Mouse (Mus musculus) embryonic facial prominence, embryonic 11.5 days (tissue): ENCODE data around the gene Rps6. TPM values are rescaled to one million over a fixed set of nuclear protein-coding genes. Genes with fewer than 3 reads are reported as not detected.

Experiments used
- ATAC-seq: fragments of 200-750 bp; cut with Nextera tagmentation; replicated peaks from 2 replicates; pipeline ENCODE4 v1.8.0; 2017; ENCODE audit warnings: low read depth; ENCODE audit not compliant: insufficient number of reproducible peaks, low FRiP score, low TSS enrichment
- DNase-seq: peaks from one replicate; pipeline ENCODE4 v3.0.0-alpha.2; 2015; ENCODE audit warnings: low spot score
- H3K27ac ChIP-seq: fragments of 300-500 bp; sonication (generic); replicated peaks from 2 replicates; pipeline ENCODE4 v1.5.1; 2014; ENCODE audit warnings: mild to moderate bottlenecking, low read depth, low read length, control low read depth
- H3K27me3 ChIP-seq: fragments of 300-500 bp; sonication (generic); 2 replicates; pipeline ENCODE4 v1.6.1; 2014; ENCODE audit warnings: mild to moderate bottlenecking, low read length, moderate library complexity, mixed read lengths; ENCODE audit not compliant: control insufficient read depth, insufficient read depth
- H3K36me3 ChIP-seq: fragments of 300-500 bp; sonication (generic); replicated peaks from 2 replicates; pipeline ENCODE4 v1.6.1; 2014; ENCODE audit warnings: low read depth, mild to moderate bottlenecking, low read length, moderate library complexity, mixed read lengths; ENCODE audit not compliant: control insufficient read depth, insufficient read depth
- H3K4me1 ChIP-seq: fragments of 300-500 bp; sonication (generic); 2 replicates; pipeline ENCODE4 v1.6.1; 2014; ENCODE audit warnings: low read length, mixed read lengths; ENCODE audit not compliant: control insufficient read depth, insufficient read depth
- H3K4me2 ChIP-seq: fragments of 300-500 bp; sonication (generic); 2 replicates; pipeline ENCODE4 v1.6.1; 2014; ENCODE audit warnings: low read depth, mild to moderate bottlenecking, control low read depth, low read length, moderate library complexity
- H3K4me3 ChIP-seq: fragments of 300-500 bp; sonication (generic); 2 replicates; pipeline ENCODE4 v1.5.1; 2014; ENCODE audit warnings: low read depth, low read length, control low read depth
- H3K9ac ChIP-seq: fragments of 300-500 bp; sonication (generic); replicated peaks from 2 replicates; pipeline ENCODE4 v1.6.1; 2014; ENCODE audit warnings: mild to moderate bottlenecking, control low read depth, low read length
- H3K9me3 ChIP-seq: fragments of 300-500 bp; sonication (generic); replicated peaks from 2 replicates; pipeline ENCODE4 v1.6.1; 2016; ENCODE audit warnings: mild to moderate bottlenecking, low read length, inconsistent platforms, mixed read lengths; ENCODE audit not compliant: control insufficient read depth
- WGBS: fragments of 180-500 bp; shearing (Covaris S2); extraction: QIAGEN DNeasy Blood & Tissue Kit; methylation state at CpG from one replicate; pipeline ENCODE4 v1.1.7; 2014; 5-methylcytosine and 5-hydroxymethylcytosine counted together
- polyA plus RNA-seq: library from polyadenylated mRNA; unstranded; fragments of >200 nt; fragmentation: Nextera tagmentation; extraction: Ambion mirVana; gene quantifications from 2 replicates; pipeline ENCODE4 v1.2.1, GENCODE M21; 2014

Gene Rps6
- polyA plus RNA-seq, 1 experiment from 2014 or later = 840 TPM

- peak overlapping the region; percentile 15; the same call in 1 of the 2 replicates for H3K4me3 ChIP-seq
- H3K9ac ChIP-seq = 0 out of 2 replicates have a peak overlapping the region, but pooled peaks have one; percentile 9
- DNase-seq (peak; percentile 43), ATAC-seq (no peak)
- H3K27me3 ChIP-seq = no peaks in the 10 kb centered on the region
- H3K4me2 ChIP-seq = peak overlapping the region; percentile 25
- H3K27ac ChIP-seq = no peak overlapping the region
- H3K4me1 ChIP-seq = no peaks in the 10 kb centered on the region
- H3K9me3 ChIP-seq = no peaks in the 10 kb centered on the region
- WGBS = 35% methylated on average over 18 of the region's 18 CpGs
- H3K36me3 ChIP-seq = no peaks in the 10 kb centered on the region
Observed at GRCm38 (mm10) chr4:86886160-86886878, 29.1 kb upstream of the Rps6 start.

- ATAC-seq (no peak), DNase-seq (no peak)
- Histone ChIP-seq H3K9me3 (no peaks in the 10 kb centered on the region), H3K9ac (no peak overlapping the region), H3K4me3 (peak overlapping the region; percentile 15; the same call in 1 of the 2 replicates), H3K4me1 (no peaks in the 10 kb centered on the region), H3K4me2 (peak overlapping the region; percentile 25), H3K36me3 (no peaks in the 10 kb centered on the region), H3K27ac (no peak overlapping the region), H3K27me3 (no peaks in the 10 kb centered on the region)
- WGBS = 63% methylated on average over 12 of the region's 12 CpGs
Observed at GRCm38 (mm10) chr4:86885790-86886159, 28.6 kb upstream of the Rps6 start.

DNA sequence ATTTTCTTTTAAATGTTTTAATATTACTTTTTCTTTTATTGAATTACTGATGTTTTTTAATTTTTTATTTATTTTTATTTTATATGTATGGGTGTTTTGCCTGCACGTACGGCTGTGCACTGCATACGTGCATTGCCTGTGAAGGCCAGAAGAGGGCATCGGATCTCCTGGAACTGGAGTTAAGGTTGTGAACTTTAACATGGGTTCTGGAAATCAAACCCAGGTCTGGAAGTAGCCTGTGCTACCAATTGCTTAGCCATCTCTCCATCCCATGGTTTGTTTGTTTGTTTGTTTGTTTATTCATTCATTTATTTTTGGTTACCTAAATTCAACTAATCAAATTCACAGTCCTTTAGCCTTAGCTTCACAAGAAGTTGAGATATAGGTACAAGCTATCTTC lies 27.7 kb upstream of the Rps6 start:
- H3K27me3 ChIP-seq = no peaks in the 10 kb centered on the region
- no peak overlapping the region for H3K9ac ChIP-seq
- H3K9me3 ChIP-seq = no peaks in the 10 kb centered on the region
- H3K27ac ChIP-seq = no peak overlapping the region
- no peaks in the 10 kb centered on the region for H3K36me3 ChIP-seq
- H3K4me1 ChIP-seq = no peaks in the 10 kb centered on the region
- peak; percentile 53 for DNase-seq
- WGBS = 36% methylated on average over 4 of the region's 4 CpGs
- no peak overlapping the region for H3K4me3 ChIP-seq
- no peak overlapping the region for H3K4me2 ChIP-seq
- ATAC-seq = no peak

DNA sequence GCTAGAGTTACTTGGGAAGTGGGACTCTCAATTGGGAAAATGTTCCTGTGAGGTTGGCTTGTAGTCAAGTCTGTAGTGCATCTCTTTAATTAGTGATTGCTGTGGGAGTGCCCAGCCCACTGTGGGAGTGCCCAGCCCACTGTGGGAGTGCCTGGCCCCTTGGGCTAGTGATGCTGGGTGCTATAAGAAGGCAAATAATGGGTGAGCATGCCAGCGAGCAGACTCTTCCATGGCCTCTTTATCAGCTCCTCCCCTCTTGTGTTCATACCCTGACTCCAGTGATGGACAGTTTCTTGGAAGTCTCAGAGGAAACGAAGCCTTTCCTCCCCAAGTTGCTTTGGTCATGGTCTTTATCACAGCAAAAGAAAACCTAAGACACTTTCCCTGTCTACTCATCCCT lies 25.2 kb upstream of the Rps6 start:
- Histone ChIP-seq H3K36me3 (no peaks in the 10 kb centered on the region), H3K4me1 (no peaks in the 10 kb centered on the region), H3K9ac (no peak overlapping the region), H3K4me2 (no peak overlapping the region), H3K4me3 (no peak overlapping the region), H3K27ac (no peak overlapping the region), H3K27me3 (no peaks in the 10 kb centered on the region), H3K9me3 (no peaks in the 10 kb centered on the region)
- no peak for DNase-seq
- no peak for ATAC-seq
- 63% methylated on average over 2 of the region's 2 CpGs for WGBS

- DNase-seq (no peak), ATAC-seq (no peak)
- Histone ChIP-seq H3K9me3 (no peaks in the 10 kb centered on the region), H3K4me3 (no peak overlapping the region), H3K27me3 (peaks cover 2% of the 10 kb centered on the region; the same call in 1 of the 2 replicates), H3K9ac (no peak overlapping the region), H3K36me3 (no peaks in the 10 kb centered on the region), H3K4me1 (no peaks in the 10 kb centered on the region), H3K27ac (no peak overlapping the region), H3K4me2 (no peak overlapping the region)
- 80% methylated on average over 4 of the region's 4 CpGs for WGBS
Observed at GRCm38 (mm10) chr4:86881178-86881577, 24.0 kb upstream of the Rps6 start.

- Histone ChIP-seq H3K36me3 (no peaks in the 10 kb centered on the region), H3K9me3 (no peaks in the 10 kb centered on the region), H3K4me2 (no peak overlapping the region), H3K4me3 (no peak overlapping the region), H3K27me3 (peaks cover 4% of the 10 kb centered on the region; the same call in 1 of the 2 replicates), H3K27ac (no peak overlapping the region), H3K4me1 (no peaks in the 10 kb centered on the region), H3K9ac (no peak overlapping the region)
- WGBS = 92% methylated on average over 2 of the region's 2 CpGs
- ATAC-seq (no peak), DNase-seq (no peak)
Observed at GRCm38 (mm10) chr4:86879477-86879876, 22.3 kb upstream of the Rps6 start.

DNA sequence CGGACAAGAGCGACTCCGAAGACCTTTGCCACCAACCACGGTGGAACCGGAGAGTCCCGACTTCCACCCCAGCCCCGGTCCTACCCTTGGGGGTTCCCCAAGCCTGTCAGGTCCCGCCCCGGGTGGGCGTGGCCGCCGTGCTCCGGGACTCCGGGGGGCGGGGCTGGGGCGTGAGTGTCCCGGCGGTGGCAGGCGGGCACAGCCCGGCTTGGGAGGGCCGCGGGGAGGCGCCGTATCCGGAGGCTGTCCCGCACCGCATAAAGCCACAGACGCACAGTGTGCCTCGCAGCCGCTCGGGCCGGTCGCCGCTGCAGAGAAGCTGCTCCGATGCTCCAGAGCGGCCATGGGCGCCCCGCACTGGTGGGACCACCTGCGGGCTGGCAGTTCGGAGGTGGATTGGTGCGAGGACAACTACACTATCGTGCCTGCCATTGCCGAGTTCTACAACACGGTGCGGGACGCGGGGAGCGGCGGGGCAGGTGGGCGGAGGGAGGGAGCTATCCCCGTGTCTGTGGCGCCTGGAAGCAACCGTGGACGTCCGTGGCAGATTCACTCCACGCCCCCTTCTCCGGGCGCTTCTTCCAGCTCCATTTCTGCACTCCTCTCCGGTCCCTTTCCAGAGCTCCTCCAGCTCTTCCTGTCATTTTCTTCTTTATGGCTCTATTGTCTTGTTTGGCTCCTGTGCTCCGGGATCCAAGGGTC lies 17.1 kb upstream of the Rps6 start, which contains the start of gene Acer2:
TSS of gene Acer2 (plus strand) at position 251 of the 702 bp plus-strand sequence.
- ATAC-seq = peak; percentile 84
- H3K4me1 ChIP-seq = no peaks in the 10 kb centered on the region
- no peaks in the 10 kb centered on the region for H3K9me3 ChIP-seq
- H3K27ac ChIP-seq = no peak within 1 kb of the TSS
- H3K4me3 ChIP-seq = peak within 1 kb of the TSS; percentile 65
- WGBS = 0% methylated on average over 57 of the region's 60 CpGs
- H3K36me3 ChIP-seq = no peaks in the 10 kb centered on the region
- peak within 1 kb of the TSS; percentile 96 for H3K4me2 ChIP-seq
- peak; percentile 80 for DNase-seq
- peaks cover 5% of the 10 kb centered on the region; the same call in 1 of the 2 replicates for H3K27me3 ChIP-seq
- peak within 1 kb of the TSS; percentile 69 for H3K9ac ChIP-seq

DNA sequence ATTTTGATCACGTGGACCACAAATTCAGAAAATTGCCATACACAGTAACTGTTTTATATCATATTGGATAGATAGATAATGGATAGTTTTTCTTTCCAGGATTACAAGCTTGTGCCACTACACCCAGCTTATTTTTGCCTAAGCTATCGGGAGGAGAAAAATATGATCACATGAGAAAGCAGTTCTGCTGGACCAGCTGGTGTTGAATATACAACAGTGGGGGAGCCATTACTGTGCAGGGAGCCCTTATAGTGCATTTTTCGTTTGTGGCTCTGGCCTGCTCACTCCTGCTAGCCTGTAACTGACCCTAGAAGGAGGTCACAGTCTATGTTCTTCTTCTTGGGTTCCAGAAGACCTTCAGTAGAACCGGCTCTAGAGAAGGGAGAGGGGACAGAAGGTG lies 15.9 kb upstream of the Rps6 start:
- no peaks in the 10 kb centered on the region for H3K9me3 ChIP-seq
- DNase-seq (no peak), ATAC-seq (no peak)
- WGBS = 57% methylated on average over 4 of the region's 4 CpGs
- no peak overlapping the region for H3K4me2 ChIP-seq
- peaks cover 5% of the 10 kb centered on the region; the same call in 1 of the 2 replicates for H3K27me3 ChIP-seq
- H3K4me1 ChIP-seq = no peaks in the 10 kb centered on the region
- H3K27ac ChIP-seq = no peak overlapping the region
- H3K36me3 ChIP-seq = no peaks in the 10 kb centered on the region
- H3K9ac ChIP-seq = no peak overlapping the region
- no peak overlapping the region for H3K4me3 ChIP-seq
